Mouse (Mus musculus) common myeloid progenitor, adult 5-6 weeks (primary cell): Measurements from ENCODE around the gene Mycn. TPM values are rescaled to one million over a fixed set of nuclear protein-coding genes. Genes with fewer than 3 reads are reported as not detected.

Source experiments
- ATAC-seq: replicated peaks from 2 replicates; pipeline ENCODE4 v1.8.0; 2016; ENCODE audit warnings: low read depth, mild to moderate bottlenecking, moderate TSS enrichment, inconsistent platforms; ENCODE audit not compliant: poor library complexity, severe bottlenecking
- total RNA-seq: library from RNA; stranded (forward); fragments of 200-1000, 187-1606 nt; gene quantifications from 2 replicates; pipeline ENCODE4 v1.2.3, GENCODE M21; 2017

The Mycn gene
- 10.7 and 12.9 TPM in 2 replicates for total RNA-seq

GRCm38 (mm10) chr12:12941661-12942363 lies at the start of gene Mycn:
Mycn (minus strand) TSS chr12:12941914.
- ATAC-seq = peak; percentile 37

- no peak for ATAC-seq
Measured at GRCm38 (mm10) chr12:12987376-12987775, 45.7 kb upstream of the Mycn start.

- ATAC-seq = no peak
Measured at GRCm38 (mm10) chr12:12986612-12987206, 45.0 kb upstream of the Mycn start.

GRCm38 (mm10) chr12:12983032-12983431 lies 41.3 kb upstream of the Mycn start:
- no peak for ATAC-seq

- no peak for ATAC-seq
Measured at GRCm38 (mm10) chr12:12975397-12975796, 33.7 kb upstream of the Mycn start.

DNA sequence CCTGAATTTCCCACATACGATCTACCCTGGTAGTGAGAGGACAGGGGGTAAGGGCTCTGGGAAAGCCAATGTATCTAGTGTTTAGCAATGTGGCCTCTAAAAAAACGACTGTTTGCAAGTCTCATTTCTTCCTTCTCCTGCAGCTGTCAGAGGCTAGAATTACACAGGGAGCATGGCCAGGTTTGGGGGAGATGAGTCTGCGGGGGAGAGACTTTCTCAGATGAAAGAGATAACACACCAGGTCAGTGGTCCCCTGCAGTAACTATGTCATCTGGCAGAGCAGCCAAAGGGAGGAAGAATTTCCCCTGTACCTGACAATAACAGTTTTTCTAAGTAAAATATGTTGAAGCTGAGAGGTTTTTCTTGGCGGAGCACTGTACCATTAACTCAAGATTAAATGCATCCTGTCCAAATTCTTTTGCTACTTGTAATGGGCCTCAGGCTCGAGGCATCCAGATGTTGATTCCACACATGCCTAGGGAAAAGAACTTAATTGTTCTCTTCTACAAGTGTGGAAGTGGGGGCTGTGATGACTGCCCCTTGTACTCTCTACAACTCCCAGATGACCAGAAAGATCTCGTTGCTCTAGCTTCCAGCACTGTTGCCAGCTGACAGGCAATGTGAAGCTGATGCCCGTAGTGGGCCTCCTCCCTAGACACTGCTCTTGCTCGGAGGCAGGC lies 31.2 kb upstream of the Mycn start:
- no peak for ATAC-seq

DNA sequence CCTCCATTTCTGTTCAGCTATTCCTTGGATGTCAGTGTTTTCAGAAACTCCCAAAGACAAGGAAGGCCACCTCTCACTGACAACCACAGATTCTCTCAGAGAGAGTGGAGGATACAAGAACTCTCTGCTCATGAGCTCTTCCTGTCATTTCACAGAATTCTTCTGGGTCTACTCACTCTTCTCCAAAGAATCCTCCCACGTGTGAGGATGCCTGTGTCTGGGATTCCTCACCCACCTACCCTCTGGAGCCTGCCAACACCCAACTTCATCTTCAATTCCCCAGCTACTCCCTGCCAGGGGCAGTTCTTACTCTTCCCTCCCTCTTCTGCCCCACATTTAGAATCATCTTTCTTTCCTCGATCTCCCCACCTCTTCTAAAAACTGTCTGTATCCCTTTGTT lies 26.2 kb upstream of the Mycn start:
- no peak for ATAC-seq

DNA sequence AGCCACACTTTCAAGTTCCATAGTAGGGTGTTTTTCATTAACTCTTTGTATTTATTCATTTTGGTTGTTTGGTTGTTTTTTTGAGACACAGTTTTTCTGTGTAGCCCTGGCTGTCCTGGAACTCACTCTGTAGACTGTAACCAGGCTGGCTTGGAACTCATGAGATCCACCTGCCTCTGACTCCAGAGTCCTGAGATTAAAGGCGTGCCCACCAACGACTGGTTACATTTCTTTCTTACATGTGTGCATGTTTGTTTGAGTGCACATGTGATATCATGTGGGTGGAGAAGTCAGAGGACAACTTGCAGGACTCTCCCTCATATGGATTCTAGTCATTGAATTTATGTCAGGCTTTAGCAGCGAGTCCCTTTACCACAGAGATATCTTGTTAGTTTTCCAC lies 23.1 kb upstream of the Mycn start:
- no peak for ATAC-seq

- ATAC-seq = no peak
Measured at GRCm38 (mm10) chr12:12947606-12948005, 5.9 kb upstream of the Mycn start.

DNA sequence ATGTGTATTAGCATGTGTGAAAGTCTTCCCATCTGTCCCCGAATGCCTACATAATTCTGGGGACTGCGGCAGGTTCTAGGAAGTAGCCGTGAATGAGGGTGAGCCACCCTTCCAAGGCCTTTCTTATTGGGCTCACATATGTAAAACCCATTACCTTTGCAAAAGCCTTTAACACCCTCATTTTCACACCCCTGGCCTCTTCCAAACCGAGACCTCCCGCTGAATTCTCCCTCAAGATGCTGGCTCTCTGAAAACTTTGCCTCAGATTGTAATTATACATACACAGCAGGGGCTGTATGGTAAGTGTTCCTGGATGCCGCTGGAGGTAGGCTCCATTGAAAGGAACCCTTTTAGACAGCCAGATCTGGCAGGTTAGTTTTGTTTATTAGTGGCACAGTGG lies 1.6 kb upstream of the Mycn start:
- ATAC-seq = no peak

DNA sequence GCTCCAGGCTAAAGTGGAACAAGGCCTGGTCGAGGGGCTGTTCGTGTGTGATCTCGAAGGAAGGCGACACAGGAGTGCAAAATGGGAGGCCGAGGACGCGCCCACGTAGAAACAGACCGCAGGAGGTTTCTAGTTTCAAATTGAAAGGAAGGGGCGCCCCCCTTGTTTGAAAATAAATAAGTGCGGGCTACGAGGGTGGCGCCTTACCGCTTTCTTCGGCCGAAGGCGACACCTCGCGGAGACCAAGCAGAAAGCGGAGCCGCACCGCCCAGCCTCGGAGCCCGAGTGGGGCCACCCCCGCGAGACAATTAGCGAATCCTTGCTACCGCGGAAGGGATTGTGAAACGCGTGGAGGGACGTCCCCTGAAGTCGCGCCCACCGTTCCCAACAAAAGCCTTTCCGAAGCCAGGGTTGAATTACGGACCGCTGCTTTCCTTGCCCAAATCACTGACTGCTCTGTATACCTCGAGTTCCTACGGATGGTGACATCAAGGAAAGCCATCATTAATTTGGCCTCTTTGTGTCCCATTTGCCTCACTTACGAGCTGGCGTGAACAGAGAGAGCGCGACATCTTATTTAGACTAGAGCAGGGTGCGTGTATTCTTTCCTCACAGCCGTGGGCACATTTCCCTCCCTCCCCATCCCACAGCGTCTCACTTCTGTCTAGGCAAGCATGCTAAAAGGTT lies 793 bp upstream of the Mycn start:
- ATAC-seq = peak; percentile 65

DNA sequence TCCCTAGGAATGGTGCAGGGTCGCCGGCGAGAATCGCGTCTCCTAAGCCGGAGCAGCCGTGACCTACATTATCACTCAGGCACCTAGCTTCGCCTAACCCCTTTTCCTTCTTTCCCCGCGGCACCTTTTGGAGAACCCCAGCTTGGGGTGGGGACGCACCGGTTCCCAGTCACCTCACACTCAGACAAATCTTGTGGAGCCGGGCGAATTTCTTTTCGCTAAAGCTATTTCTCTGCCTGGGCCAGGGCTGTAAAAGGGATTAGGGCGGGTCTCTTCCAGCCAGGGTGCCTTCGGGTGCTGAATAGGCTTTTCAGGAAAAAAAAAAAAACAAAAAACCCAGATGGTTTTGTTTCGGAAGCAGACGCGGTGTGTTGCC lies 597 bp downstream of the Mycn start:
- ATAC-seq = no peak

DNA sequence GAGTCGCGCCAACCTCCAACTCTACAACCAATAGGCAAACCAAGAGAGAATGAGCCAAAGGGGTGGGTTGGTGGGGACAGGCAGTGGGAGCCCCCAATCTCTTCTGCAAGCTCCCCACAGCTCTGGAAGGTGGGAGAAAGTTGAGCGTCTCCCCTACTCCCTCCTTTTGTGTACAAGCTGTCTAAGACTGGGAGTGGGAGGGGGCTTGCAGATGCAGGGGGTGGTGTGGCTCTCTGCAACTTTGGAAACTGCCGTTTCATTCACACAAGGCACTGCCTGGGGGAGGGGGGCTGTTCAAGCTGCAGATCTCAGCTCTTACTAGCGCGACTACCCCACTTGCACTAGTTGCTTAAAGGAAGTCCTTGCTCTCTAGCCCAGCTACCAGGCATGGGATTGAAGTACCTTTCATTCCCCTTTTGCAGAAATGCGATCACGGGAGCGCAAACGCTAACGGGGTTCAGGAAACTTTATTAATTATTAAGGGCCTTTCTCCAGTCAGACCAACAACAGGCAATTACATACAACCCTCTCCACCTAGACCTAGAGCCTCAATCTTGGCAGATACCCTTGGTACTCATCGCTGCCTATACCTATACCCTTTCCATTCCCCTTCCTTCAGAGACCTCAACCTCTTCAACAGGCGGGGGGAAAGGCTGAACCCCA lies 1.1 kb downstream of the Mycn start:
- ATAC-seq = no peak

- no peak for ATAC-seq
Measured at GRCm38 (mm10) chr12:12939581-12940465, 1.9 kb downstream of the Mycn start.

- ATAC-seq = 0 out of 2 replicates have a peak, but pooled peaks have one; percentile 10
Measured at GRCm38 (mm10) chr12:12938850-12939249, 2.9 kb downstream of the Mycn start.

DNA sequence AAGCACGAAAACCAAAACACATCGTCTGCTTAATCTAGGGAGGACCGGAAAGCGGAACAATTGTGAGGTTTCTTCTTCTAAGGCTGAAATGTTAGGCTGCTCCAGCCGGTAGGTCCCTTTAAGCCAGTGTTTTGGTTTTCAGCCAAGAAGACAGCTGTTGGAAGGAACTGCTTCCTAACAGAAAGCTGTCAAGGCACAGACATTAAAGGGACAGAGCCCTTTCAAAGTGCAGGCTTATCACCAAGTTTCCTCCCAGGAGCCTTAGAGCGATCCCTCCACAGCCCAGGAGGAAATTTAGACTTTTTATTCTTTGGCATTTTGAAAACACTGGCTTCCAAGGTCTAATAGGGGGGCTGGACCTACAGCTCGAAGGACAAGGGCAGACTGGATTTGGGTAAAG lies 3.4 kb downstream of the Mycn start:
- ATAC-seq = peak; percentile 7; the same call in 1 of the 2 replicates

DNA sequence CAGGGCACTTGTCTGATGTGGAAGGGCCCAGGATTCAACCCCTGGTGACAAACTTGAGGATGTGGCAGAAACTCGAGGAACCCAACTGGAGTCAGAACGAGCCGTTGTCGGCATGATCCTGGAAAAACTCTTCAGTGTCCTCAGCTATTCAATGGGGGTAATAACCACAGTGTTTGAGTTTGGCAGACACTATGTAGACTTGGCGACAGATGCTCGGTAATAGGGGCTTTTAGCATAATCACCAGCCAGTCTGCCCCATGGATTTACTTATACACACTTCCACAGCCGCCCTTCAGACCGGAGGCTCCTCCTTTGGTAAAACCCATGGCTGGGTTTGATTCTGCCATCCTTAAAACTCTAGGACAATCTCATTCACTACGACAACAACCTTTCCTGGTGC lies 4.0 kb downstream of the Mycn start:
- no peak for ATAC-seq

DNA sequence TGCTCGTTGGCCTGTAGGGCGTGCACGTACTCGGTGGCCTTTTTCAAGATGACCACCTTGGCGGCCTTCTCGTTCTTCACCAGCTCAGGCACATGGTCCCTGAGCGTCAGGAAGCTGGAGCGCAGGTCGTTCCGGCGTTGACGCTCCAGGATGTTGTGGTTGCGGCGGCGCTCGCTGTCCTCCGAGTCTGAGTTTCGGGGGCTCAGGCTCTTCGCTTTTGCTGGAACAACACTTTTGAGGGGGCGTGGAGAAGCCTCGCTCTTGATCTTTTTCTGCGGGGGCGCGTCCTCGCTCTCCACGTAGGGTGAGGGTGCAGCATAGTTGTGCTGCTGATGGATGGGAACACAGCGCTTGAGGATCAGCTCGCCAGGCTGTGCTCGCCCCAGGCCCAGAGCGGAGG lies 4.6 kb downstream of the Mycn start:
- ATAC-seq = peak; percentile 23

DNA sequence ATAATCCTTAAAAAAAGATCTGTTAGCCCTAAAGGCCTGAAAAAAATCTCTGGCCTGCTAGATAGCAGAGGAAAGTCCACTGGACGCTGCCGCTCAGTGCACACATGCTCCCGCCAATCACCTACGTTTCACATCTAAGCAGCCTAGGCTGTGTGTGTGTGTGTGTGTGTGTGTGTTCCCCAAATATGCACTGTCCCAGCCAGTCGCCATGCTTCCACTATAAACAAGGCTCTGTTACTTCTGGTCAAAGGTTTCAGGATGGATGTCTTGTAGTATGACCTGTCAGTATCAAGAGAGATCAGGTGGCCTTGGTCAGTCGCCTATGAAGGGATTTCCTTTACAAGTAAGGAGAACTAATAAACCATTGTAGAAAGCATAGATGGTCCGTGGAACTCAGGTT lies 9.5 kb downstream of the Mycn start:
- no peak for ATAC-seq
